Mouse (Mus musculus) kidney, embryonic 16.5 days (tissue): ENCODE results near the gene Chrne. TPM values are rescaled to one million over a fixed set of nuclear protein-coding genes. Genes with fewer than 3 reads are reported as not detected.

Source experiments
- ATAC-seq: fragments of 200-750 bp; cut with Nextera tagmentation; 2 replicates; pipeline ENCODE4 v1.8.0; 2017; ENCODE audit warnings: moderate TSS enrichment; ENCODE audit not compliant: low FRiP score, low TSS enrichment
- H3K27ac ChIP-seq: fragments of 300-500 bp; sonication (generic); 2 replicates; pipeline ENCODE4 v1.5.1; 2014; ENCODE audit warnings: low read length
- H3K27me3 ChIP-seq: fragments of 300-500 bp; sonication (generic); 2 replicates; pipeline ENCODE4 v1.6.1; 2014; ENCODE audit warnings: low read length, control low read depth, mixed read lengths; ENCODE audit not compliant: insufficient read depth
- H3K36me3 ChIP-seq: fragments of 300-500 bp; sonication (generic); 2 replicates; pipeline ENCODE4 v1.6.1; 2014; ENCODE audit warnings: low read length, control low read depth, mixed read lengths; ENCODE audit not compliant: insufficient read depth
- H3K4me1 ChIP-seq: fragments of 300-500 bp; sonication (generic); 2 replicates; pipeline ENCODE4 v1.6.1; 2014; ENCODE audit warnings: low read length, control low read depth, mixed read lengths; ENCODE audit not compliant: insufficient read depth
- H3K4me2 ChIP-seq: fragments of 300-500 bp; sonication (generic); replicated peaks from 2 replicates; pipeline ENCODE4 v1.6.1; 2014; ENCODE audit warnings: low read depth, low read length
- H3K4me3 ChIP-seq: fragments of 300-500 bp; sonication (generic); 2 replicates; pipeline ENCODE4 v1.5.1; 2014; ENCODE audit warnings: mild to moderate bottlenecking, low read length
- H3K9ac ChIP-seq: fragments of 300-500 bp; sonication (generic); replicated peaks from 2 replicates; pipeline ENCODE4 v1.6.1; 2014; ENCODE audit warnings: low read length
- H3K9me3 ChIP-seq: fragments of 300-500 bp; sonication (generic); 2 replicates; pipeline ENCODE4 v1.6.1; 2016; ENCODE audit warnings: low read length, control low read depth
- WGBS: fragments of 180-500 bp; shearing (Covaris S2); extraction: QIAGEN DNeasy Blood & Tissue Kit; methylation state at CpG from one replicate; pipeline ENCODE4 v1.1.7; 2014; 5-methylcytosine and 5-hydroxymethylcytosine counted together
- polyA plus RNA-seq: library from polyadenylated mRNA; unstranded; fragments of >200 nt; fragmentation: Nextera tagmentation; extraction: Ambion mirVana; gene quantifications from 2 replicates; pipeline ENCODE4 v1.2.1, GENCODE M21; 2015

Chrne gene
- polyA plus RNA-seq, result 0.19 TPM in 1 of 2 replicates, not detected in the other

DNA sequence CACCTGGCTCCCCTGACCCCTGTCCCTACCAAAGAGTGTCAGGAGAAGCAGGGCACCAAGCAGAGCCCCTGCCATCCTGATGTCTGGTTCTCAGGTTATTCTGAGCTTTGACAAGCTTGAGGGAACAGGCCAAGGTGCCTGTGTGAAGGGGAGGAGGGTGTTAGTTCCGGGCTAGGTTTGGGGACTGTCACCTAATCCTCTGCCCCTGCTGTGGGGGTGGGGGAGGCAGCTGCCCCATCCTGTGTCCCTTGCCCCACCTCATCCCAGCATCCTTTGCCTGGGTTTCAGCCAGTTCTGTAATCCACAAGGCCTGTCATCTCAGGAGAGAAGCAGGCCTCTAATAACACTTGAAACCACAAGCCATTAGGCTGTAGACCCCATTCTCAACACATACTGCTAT, at the start of gene Chrne:
Chrne (minus strand) TSS at position 116 of the 400 bp plus-strand sequence.
- no peaks in the 10 kb centered on the region for H3K9me3 ChIP-seq
- peaks cover 20% of the 10 kb centered on the region for H3K4me1 ChIP-seq
- H3K9ac ChIP-seq, result no peak within 1 kb of the TSS
- 23% methylated on average over 1 of the region's 1 CpGs for WGBS
- no peaks in the 10 kb centered on the region for H3K27me3 ChIP-seq
- no peaks in the 10 kb centered on the region for H3K36me3 ChIP-seq
- ATAC-seq, result no peak
- no peak within 1 kb of the TSS for H3K4me2 ChIP-seq
- no peak within 1 kb of the TSS for H3K4me3 ChIP-seq
- no peak within 1 kb of the TSS for H3K27ac ChIP-seq

DNA sequence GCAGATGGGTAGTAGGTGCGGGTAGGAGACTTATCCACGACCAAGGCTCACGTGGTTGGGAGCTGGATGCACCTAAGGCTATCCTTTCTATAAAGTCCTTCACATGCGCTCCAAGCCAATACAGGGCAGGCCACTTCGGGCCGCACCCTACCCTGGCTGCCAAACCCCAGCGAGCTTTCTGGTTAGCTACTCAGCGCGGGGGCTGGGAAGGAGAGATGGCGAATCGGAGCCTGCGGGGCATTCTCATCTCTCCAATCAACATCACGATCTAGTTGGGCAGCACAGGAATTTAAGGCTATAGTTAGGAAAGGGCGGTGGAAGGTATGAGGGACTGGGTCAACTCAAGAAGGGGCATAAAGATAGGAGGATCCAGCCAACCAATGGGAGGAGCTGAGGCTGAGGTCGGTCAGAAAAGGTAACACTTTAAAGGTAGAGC, 49.3 kb upstream of the Chrne start:
- peak overlapping the region; percentile 89 for H3K4me2 ChIP-seq
- under 1% methylated on average over 15 of the region's 15 CpGs for WGBS
- H3K9me3 ChIP-seq, result no peaks in the 10 kb centered on the region
- H3K4me3 ChIP-seq, result peak overlapping the region; percentile 75
- H3K27ac ChIP-seq, result peak overlapping the region; percentile 99
- peaks cover 24% of the 10 kb centered on the region for H3K4me1 ChIP-seq
- peak; percentile 63; the same call in 1 of the 2 replicates for ATAC-seq
- no peaks in the 10 kb centered on the region for H3K27me3 ChIP-seq
- H3K36me3 ChIP-seq, result peaks cover 27% of the 10 kb centered on the region
- H3K9ac ChIP-seq, result peak overlapping the region; percentile 72

- peaks cover 24% of the 10 kb centered on the region for H3K4me1 ChIP-seq
- peak overlapping the region; percentile 99 for H3K27ac ChIP-seq
- peak overlapping the region; percentile 75 for H3K4me3 ChIP-seq
- ATAC-seq, result no peak
- no peaks in the 10 kb centered on the region for H3K27me3 ChIP-seq
- H3K36me3 ChIP-seq, result peaks cover 35% of the 10 kb centered on the region
- H3K9me3 ChIP-seq, result no peaks in the 10 kb centered on the region
- H3K9ac ChIP-seq, result peak overlapping the region; percentile 72; the same call in 1 of the 2 replicates
- H3K4me2 ChIP-seq, result peak overlapping the region; percentile 89
- WGBS, result 56% methylated on average over 14 of the region's 14 CpGs
Observed at GRCm38 (mm10) chr11:70667271-70668150, 48.5 kb upstream of the Chrne start.

DNA sequence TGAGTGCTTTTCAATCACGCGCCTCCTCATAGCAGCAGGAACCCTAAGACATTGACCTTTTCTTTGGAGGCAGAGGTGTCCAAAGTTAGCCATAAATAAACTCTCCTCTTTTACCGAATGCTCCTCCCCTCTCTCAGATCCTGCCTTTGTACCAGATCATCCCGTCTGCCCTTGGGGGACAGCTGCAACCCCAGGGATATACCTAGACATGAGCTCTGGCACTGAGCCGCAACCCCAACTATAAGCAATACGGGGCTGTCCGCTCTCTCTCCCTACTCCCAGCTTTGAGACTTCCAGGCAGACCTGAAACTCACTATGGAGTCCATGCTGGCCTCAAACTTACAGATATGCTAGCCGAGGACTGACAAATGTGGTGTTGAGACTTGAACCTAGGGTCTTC, 47.7 kb upstream of the Chrne start:
- no peaks in the 10 kb centered on the region for H3K27me3 ChIP-seq
- ATAC-seq, result no peak
- H3K4me1 ChIP-seq, result peaks cover 24% of the 10 kb centered on the region
- no peak overlapping the region for H3K9ac ChIP-seq
- H3K4me2 ChIP-seq, result no peak overlapping the region
- H3K36me3 ChIP-seq, result peaks cover 42% of the 10 kb centered on the region
- no peak overlapping the region for H3K4me3 ChIP-seq
- no peaks in the 10 kb centered on the region for H3K9me3 ChIP-seq
- 94% methylated on average over 8 of the region's 8 CpGs for WGBS
- H3K27ac ChIP-seq, result no peak overlapping the region

DNA sequence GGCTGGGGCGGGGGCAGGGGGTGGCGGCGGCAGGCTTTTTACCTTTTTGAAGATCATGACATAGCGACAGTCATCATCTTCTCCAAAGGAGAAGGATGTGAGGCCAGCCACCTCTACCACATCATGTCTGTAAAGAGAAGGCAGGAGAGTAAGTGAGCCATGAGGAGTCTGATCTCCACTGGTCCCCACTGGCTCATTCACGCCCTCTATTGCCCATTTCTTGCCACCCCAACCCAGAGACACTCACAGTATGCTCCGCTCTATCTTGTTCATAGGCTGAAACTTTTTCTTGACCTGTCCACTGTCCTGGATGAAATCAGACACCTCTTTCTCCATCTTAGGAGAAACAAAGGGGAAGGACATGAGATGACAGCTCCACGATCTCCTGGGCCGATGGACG, 45.7 kb upstream of the Chrne start:
- Histone ChIP-seq H3K27ac (no peak overlapping the region), H3K4me3 (no peak overlapping the region), H3K4me2 (no peak overlapping the region), H3K27me3 (no peaks in the 10 kb centered on the region), H3K9me3 (no peaks in the 10 kb centered on the region), H3K9ac (no peak overlapping the region), H3K4me1 (peaks cover 14% of the 10 kb centered on the region), H3K36me3 (peaks cover 49% of the 10 kb centered on the region)
- WGBS, result 85% methylated on average over 9 of the region's 9 CpGs
- no peak for ATAC-seq

DNA sequence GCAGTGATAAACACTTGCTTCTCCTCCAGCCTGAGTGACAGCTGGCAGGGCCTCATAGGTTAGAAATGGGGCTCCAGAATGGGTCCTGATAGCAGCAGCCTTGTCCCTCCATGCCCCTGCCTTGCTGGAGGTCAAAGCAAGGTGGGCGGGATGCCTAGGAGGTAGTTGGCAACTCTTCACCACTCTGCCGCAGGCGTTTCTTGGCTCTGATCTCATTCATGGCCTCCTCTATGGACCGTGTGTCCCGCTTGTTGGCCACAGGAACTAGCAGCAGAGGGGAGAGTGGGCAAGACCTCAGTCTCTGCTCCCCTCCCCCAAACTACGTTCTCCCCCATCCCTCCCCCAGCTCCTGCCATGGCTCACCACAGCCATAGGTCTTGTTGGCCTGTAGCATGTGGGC, 44.9 kb upstream of the Chrne start:
- no peak overlapping the region for H3K9ac ChIP-seq
- peaks cover 49% of the 10 kb centered on the region for H3K36me3 ChIP-seq
- H3K27ac ChIP-seq, result no peak overlapping the region
- H3K4me2 ChIP-seq, result no peak overlapping the region
- no peak overlapping the region for H3K4me3 ChIP-seq
- peaks cover 14% of the 10 kb centered on the region for H3K4me1 ChIP-seq
- 94% methylated on average over 6 of the region's 6 CpGs for WGBS
- H3K9me3 ChIP-seq, result no peaks in the 10 kb centered on the region
- no peaks in the 10 kb centered on the region for H3K27me3 ChIP-seq
- ATAC-seq, result no peak

DNA sequence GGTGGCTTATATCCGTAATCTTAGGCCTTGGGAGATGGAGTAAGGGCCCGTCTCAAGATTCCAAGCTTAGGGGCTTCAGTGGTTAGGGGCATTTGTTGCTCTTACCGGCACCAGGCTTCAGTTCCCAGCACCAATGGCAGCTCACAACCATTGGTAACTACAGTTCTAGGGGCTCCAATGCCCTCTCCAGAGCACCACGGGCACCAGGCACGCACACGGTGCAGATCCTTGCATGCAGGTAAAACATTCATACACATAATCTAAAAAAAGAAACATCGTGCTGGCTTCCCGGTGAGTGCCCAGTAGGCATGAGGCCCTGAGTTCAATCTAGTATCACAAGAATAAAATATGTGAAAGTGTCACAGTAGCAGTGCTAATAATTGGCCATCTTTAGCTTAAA, 44.1 kb upstream of the Chrne start:
- no peak for ATAC-seq

GRCm38 (mm10) chr11:70660571-70660970, 41.6 kb upstream of the Chrne start:
- Histone ChIP-seq H3K27me3 (no peaks in the 10 kb centered on the region), H3K9ac (no peak overlapping the region), H3K9me3 (no peaks in the 10 kb centered on the region), H3K27ac (no peak overlapping the region), H3K4me3 (no peak overlapping the region), H3K36me3 (peaks cover 40% of the 10 kb centered on the region), H3K4me2 (no peak overlapping the region), H3K4me1 (peaks cover 25% of the 10 kb centered on the region)
- no peak for ATAC-seq
- 81% methylated on average over 8 of the region's 8 CpGs for WGBS

More for the DNA sequence above, 44.1 kb upstream of the Chrne start:
- Histone ChIP-seq H3K4me2 (no peak overlapping the region), H3K27me3 (no peaks in the 10 kb centered on the region), H3K4me3 (no peak overlapping the region), H3K9ac (no peak overlapping the region), H3K27ac (no peak overlapping the region), H3K4me1 (peaks cover 12% of the 10 kb centered on the region), H3K9me3 (no peaks in the 10 kb centered on the region), H3K36me3 (peaks cover 49% of the 10 kb centered on the region)
- 93% methylated on average over 8 of the region's 8 CpGs for WGBS

DNA sequence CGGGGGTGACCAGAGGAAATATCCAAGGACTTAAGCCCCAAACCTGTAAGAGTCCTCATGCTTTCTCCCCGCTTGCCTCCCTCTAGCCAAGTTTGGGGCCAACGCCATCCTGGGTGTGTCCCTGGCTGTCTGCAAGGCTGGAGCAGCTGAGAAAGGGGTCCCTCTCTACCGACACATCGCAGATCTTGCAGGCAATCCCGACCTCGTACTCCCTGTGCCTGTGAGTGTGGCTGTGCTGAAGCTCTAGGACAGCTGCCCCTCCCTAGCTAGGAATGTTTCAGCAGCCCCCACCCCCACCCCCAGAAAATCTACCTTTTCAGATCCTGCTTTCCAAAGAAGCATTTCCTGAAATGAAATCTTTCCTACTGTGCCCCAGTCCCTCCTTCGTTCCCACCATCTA, 39.9 kb upstream of the Chrne start:
- ATAC-seq, result no peak
- peaks cover 26% of the 10 kb centered on the region for H3K4me1 ChIP-seq
- WGBS, result 72% methylated on average over 8 of the region's 8 CpGs
- H3K9ac ChIP-seq, result no peak overlapping the region
- H3K36me3 ChIP-seq, result peaks cover 26% of the 10 kb centered on the region
- H3K9me3 ChIP-seq, result no peaks in the 10 kb centered on the region
- H3K27me3 ChIP-seq, result no peaks in the 10 kb centered on the region
- H3K4me2 ChIP-seq, result no peak overlapping the region
- no peak overlapping the region for H3K27ac ChIP-seq
- H3K4me3 ChIP-seq, result no peak overlapping the region

DNA sequence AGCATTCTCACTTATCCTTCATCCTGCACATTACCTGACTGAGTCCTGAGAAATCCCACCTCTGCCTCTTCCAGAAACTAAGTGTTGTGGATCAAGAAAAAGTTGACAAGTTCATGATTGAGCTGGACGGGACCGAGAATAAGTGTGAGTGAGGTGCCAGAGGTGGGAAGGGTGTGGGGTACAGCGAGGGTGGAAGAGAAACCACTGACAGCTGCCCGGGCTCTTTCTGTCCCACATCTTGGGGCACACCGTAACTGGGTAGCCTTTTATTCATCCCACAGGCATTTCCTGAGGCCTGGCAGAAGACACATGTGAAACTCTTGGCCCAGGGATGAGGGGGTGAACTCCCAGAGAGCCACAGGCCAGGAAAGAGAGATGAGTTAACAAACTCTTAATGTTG, 39.5 kb upstream of the Chrne start:
- no peaks in the 10 kb centered on the region for H3K9me3 ChIP-seq
- no peaks in the 10 kb centered on the region for H3K27me3 ChIP-seq
- no peak overlapping the region for H3K27ac ChIP-seq
- H3K4me1 ChIP-seq, result peaks cover 26% of the 10 kb centered on the region
- no peak overlapping the region for H3K9ac ChIP-seq
- ATAC-seq, result no peak
- H3K4me3 ChIP-seq, result no peak overlapping the region
- 79% methylated on average over 5 of the region's 5 CpGs for WGBS
- H3K36me3 ChIP-seq, result peaks cover 22% of the 10 kb centered on the region
- H3K4me2 ChIP-seq, result no peak overlapping the region
